Mouse (Mus musculus): ENCODE data around the gene Abhd13. TPM values are rescaled to one million over a fixed set of nuclear protein-coding genes. Genes with fewer than 3 reads are reported as not detected.

Abhd13 gene
- 6.6 and 8.1 TPM in 2 replicates for polyA plus RNA-seq (2012; rRNA removed)

DNA sequence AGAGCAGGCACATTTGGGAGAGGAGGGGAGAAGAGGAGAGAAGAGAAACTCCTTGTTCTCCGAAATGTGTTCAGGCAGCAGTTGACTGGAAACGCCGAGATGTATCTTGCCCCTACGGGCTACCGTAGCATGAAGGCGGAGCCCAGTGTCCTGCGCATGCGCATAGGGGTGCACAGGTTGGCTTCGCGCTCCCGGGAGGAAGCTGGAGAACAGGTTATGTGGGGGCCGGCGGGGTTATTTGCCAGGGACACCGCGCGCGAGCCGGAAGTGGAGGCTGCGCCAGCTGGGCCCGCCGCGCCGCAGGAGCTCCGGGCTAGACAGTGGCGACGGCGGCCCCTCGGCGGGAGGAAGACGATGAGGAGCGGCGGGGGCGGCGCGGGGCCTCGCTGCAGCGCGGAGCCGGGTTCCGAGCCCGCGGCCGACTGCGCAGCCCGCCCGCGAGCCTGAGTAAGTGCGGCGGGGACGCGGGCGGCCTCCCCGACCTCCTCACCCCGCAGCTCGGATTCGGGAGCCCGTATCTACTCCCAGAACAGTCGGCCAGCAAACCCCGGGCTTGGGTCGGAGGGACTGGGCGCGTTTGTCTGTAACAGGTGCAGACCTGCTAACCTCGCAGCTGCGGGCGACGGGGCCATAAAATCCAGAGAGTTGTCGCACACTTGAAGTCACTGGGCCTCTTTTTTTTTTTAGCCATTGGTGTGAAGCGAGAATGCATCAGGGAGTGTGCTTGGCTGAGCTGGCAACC lies at the start of gene Abhd13, which contains the start of gene Lig4:
Gene Abhd13, plus strand, starts transcription at position 135 of the 742 bp plus-strand sequence.
Gene Lig4, minus strand, starts transcription at position 114 of the 742 bp plus-strand sequence.
- under 1% methylated on average over 68 of the region's 68 CpGs for WGBS

DNA sequence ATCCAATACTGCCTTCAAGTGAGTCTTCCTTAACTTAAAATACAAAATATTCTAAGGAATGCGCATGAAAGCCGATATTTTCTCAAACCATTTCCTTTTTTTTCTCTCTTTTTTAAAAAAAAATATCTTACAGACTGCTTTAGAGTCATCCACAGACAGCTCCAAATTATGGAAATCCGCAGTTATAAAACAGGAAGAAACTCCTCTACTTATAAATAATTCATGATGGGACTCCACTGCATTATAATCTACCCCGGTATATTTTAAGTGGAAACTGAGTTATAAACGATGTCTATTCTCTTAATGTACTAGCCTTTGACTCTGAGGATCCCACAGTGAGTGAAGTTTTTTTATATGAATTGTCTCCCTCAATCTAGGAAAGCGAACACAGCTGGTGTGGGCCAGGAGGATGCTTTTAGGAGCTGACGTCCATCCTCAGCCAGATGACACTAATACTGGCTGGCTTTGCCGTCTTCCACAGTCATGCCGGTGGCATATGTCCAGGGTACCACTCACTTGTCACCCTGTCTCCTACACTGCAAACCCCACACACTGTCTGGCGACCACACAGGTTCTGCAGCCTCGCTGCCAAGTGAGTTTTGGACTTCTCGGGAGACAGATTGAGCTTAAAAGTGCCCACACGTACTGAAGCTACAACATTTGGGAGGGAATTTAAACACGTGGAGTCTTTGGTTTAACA lies 47.6 kb upstream of the Abhd13 start:
- WGBS, result 68% methylated on average over 14 of the region's 14 CpGs
- no peak for DNase-seq (ENCODE audit: low read depth, low spot score)

More for the DNA sequence above, at the start of gene Abhd13, which contains the start of gene Lig4:
- peak; percentile 94 for DNase-seq (ENCODE audit: low read depth, low spot score)

DNA sequence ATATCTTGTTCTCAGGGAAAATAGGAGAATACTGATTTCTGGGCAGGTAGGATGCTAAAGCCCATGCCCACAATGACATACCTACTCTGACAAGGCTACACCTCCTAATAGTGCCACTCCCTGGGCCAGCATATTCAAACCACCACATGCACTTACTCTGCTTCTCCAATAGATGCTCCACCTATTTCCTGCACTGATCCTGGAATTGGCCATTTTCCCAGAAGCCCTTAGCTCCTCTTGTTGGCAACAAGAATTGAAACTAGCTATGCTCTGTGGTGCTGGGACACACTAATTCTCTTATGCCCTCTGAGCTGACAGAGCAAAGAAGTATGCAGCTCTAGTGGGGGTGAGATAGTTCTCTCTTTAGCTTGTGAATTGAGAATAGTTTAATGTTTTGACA lies 44.8 kb upstream of the Abhd13 start:
- DNase-seq (ENCODE audit: low read depth, low spot score), result no peak

DNA sequence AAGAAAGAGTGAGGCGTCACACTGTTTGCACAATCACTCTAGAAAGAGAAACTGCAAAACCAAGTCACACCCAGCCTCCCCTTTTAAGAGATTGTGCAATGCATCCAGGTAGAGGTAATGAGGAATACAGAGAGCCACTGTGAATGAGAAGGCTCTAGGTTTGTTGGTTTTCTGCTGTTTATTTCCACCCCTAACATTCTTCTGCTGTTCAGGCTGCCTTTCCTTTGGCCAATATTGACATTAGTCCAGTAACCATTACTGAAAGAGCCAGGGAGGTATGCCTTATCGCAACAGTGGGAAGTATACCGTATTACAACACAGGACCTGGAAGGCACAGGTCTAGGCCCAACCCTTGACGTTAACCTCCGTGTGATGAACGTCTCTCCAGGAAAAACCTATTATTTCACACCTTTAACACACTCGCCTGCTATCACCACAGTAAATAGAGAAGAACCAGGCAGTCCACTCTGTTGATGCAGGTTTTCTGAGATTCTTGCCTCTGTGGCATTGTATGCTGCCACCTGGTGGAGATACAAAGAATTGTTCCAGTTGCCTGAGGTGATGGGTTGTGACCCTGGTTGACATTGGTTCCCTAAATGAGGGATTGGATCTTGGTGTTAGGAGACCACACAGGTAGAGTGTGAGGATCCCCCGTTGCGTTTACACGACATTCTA lies 42.5 kb upstream of the Abhd13 start:
- peak; percentile 18 for DNase-seq (ENCODE audit: low read depth, low spot score)
- WGBS, result 13% methylated on average over 10 of the region's 10 CpGs

DNA sequence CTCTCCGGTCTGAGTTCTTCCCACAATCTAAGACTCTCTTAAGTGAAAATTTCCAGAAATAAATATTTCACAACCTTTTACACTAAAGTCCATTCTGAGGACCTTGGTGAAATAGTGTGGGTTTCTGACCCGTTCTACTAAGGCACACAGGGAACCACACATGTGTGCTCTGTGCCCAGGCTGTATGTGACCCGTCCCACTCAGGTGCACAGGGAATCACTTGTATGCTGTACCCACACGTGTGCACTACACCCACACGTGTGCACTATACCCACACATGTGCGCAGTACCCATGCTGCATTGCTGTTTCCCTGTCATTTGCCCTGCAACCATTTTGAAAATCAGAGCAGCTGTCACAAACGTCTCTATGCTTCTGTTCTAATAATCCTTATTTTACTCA lies 41.9 kb upstream of the Abhd13 start:
- DNase-seq (ENCODE audit: low read depth, low spot score), result no peak
- whole genome bisulfite sequencing, result 68% methylated on average over 7 of the region's 7 CpGs

DNA sequence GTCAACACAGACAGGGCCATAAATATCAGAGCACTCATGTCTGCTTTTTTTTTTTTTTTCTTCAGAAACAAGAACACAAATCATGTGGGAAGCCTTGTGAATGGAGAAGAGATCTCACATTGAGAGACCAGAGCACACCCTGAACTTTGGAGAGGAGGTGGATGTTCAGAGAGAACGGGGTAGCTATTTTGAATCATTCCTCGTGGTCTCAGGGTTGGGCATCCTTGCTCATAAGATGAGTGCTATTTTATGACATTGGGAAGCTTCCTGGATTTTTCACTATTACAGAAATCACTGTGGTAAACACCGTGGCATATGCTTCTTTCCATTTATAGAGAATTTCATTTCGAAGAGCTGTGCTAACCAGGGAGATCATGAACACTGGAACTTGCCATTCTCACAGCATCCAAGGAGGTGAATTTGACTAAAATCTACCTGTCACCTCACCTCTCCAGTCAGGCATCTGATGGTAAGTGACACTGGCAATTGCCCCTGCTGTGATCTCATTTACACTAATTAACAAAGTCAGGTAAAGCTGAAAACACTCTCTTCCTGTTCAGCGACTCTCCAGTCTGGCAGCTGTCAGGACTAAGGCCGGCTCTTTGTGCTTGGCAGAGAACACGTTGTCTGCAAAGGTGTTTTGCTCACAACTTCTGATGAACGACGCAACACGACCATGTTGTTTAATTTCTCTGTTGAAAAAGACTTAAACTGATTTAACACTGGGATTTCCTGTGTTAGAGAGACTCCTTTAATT lies 28.2 kb upstream of the Abhd13 start:
- WGBS, result 53% methylated on average over 10 of the region's 10 CpGs
- DNase-seq (ENCODE audit: low read depth, low spot score), result no peak

DNA sequence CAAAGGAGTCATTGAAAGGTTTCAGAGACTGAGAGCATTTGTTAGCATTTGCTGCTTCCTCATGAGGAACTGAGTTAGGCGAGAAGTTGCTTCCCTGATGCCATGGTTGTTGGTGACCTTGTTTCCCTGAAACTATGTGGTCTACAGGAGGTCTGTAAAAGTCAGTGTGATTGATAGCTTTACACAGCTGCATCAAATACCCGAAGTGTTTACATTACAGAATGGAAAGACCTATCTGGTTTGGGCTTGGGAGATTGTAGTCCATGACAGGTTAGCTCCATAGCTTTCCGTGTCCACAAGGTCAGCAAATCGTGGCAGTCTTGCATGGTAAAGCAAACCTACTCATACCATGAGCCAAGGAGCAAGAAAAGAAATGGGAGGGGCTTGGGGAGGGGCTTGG lies 19.2 kb upstream of the Abhd13 start:
- 24% methylated on average over 4 of the region's 4 CpGs for WGBS
- no peak for DNase-seq (ENCODE audit: low read depth, low spot score)

DNA sequence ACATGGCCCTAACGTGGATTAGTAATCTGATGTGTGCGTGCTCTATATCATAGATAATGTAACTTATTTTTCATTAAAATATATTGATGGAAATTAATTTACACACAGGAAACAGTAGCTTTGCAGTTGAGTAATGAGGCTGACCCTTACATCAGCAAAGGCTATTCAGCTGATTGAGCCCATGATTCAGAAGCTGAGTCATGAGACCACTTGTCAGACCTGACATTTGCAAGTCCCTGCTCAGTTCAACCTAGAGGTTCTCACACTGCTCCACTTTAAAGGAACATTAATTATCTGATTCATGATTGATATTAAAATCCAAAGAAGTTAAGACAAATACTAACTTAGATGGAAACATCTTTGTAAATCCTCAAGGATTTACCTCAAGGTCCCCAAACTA lies 17.6 kb upstream of the Abhd13 start:
- no peak for DNase-seq (ENCODE audit: low read depth, low spot score)
- WGBS, result 92% methylated on average over 2 of the region's 2 CpGs

DNA sequence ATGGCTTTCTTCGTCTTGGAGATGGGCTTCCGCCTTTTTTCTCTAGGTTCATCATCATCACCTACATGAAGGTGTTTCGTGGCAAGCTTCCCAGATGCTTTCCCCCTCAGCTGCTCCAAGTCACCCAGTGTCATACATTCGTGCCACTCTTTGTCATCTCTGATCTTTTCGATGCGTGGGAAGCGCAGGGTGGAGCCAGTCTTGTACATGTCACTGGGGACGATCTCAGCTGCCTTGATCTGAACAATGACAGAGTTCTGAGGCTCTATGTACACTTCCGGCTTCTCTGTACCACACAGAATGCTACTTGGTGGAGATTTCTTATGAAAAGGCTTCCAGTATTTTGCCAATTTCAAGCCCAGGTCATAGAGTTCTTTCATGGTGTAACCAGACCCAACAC lies 5.6 kb upstream of the Abhd13 start:
- DNase-seq (ENCODE audit: low read depth, low spot score), result no peak

DNA sequence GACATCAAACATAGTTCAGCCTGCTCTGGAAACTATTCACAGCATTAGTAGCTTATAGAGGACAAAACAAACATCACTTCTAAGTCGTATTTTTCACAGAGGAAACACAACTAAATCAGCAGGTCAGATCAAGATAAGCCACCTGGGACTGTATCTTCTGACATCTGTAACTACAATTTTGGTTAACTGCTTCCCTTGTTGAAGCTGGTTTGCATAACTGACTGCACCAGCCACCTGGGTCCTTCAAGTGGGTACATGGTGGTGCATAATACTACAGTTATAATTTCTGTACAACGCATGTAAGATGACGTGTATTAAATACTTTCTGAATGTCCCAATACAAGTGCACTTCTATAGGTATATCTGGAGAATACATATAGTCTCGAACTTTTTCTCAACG lies 2.2 kb upstream of the Abhd13 start:
- WGBS, result 13% methylated on average over 5 of the region's 5 CpGs
- DNase-seq (ENCODE audit: low read depth, low spot score), result no peak

More for the DNA sequence above, 5.6 kb upstream of the Abhd13 start:
- WGBS, result 94% methylated on average over 9 of the region's 9 CpGs

DNA sequence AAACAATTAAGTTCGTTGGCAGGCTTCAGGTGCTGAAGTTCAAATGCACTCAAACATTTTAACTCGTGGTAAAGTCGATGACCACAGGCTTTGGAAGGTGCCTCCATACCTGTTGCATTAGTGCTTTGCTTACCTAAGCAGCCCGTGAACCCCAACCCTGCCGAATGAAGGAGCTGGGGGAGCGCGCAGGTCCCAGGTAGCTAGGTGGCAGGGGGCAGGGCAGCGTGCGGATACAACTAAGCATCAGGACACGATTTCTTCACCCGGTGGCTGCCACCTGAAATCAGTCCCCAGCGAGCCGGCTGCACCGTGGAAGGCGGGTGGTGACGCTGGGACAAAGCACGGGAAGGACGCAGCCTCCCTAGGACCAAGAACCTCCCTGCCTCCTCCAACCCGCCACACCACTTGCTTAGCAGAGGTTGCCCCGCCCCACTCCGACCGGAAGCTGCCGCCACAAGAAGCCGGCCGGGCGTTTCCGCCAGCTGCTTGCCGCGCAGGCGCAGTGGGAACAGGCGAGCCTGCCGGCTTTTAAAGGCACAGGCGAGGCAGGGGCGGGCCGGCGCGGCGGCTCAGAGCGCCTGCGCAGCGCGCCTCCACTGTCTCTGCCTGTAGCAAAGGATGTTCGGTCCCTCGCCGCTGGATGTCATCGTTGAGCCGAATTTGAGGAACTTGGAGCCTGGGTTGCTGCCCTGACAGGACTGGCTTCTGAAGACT lies 1.5 kb upstream of the Abhd13 start:
- DNase-seq (ENCODE audit: low read depth, low spot score), result peak; percentile 95
- under 1% methylated on average over 47 of the region's 47 CpGs for WGBS

DNA sequence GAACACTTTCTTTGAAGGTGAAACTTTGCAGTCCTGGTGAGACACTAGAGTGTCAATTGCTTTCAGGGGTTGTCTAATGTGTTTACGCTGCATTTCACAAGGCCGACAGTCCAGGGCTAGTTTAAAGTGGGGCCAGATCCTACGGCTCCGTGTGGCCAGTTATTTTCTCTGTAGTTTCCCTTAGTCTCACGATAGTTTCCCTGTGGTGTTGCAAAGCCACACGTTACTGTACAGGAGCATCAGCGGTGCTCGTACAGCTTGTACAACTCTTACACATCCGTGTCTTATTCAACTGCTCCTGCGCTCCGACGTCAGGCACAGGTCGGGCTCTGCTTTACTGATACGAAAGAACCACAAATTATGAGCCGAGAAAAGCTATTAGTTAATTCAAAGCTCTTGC lies 491 bp upstream of the Abhd13 start:
- WGBS, result 23% methylated on average over 15 of the region's 15 CpGs
- DNase-seq (ENCODE audit: low read depth, low spot score), result no peak

DNA sequence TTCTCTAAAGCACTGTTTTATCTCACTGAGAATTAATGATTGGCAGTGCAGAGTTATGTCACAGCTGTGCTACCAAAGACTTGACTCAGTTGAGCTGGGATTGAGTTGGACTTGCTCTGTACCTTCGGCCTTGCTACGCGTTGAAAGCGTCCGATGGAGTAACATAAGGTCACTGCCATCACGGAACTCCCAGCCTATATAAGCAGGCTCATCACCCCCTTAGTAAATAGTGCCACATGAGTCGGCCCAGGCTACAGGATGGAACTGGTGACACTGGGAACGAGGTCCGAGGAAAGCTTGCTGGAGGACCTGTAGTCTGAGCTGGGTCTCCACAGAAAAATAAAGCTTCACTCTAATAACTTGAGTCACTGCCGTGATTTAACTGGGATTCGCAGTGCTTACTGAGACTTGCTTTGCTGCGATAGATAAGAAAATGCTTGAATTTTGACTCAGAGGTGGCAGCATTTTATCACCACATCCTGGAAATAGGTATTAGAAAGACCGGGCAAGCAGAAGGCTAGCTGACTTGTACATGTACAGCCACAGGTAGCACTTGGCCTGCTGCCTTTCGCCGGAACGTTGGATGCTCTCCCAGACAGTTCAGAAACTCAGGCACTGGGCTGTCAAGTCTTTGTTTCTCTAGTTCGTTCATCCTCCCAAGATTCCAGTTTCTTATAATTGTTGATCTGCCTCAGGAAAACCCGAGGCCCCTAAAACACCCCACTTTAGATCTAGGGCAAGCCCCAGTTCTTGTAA lies 1.1 kb downstream of the Abhd13 start:
- DNase-seq (ENCODE audit: low read depth, low spot score), result no peak

DNA sequence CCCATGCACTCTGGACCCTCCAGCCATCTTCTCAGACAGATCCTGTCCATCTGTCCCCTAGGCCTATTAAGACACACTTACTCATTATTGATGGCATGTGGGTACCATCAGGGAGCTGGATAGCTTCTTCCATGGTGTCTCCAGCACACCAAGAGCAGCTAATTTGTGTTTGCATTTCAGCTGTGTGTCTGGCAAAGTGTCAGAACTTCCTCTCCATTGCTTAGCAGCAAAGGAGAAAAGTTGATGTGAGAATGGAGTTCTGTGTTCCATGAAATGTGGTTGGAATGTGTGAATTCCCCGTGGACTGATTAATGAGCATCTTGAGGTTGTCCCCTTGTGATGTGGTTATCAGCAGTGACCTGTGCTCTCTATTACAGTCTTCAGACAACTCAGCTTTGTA lies 2.2 kb downstream of the Abhd13 start:
- DNase-seq (ENCODE audit: low read depth, low spot score), result no peak

More for the DNA sequence above, 1.1 kb downstream of the Abhd13 start:
- WGBS, result 25% methylated on average over 18 of the region's 18 CpGs

DNA sequence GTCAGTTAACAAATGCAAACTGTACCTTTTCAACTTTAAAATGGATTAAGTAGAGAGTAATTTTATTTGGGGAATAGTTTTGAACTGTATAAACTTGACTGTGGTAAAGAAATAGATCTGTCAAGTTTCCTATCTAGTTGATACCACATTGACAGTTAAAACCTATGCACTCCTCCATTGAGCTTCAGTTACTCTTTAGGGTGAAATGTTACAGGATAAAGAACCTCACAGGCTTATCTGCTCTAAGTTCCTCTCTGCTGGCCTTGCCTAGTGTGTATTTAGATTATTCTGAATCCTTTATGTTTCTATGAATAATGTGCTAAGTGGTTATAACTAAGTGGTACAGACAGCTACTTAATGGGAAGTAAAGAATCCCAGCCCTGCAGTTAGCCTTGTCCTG lies 2.7 kb downstream of the Abhd13 start:
- no peak for DNase-seq (ENCODE audit: low read depth, low spot score)

More for the DNA sequence above, 2.2 kb downstream of the Abhd13 start:
- WGBS, result 60% methylated on average over 1 of the region's 1 CpGs

DNA sequence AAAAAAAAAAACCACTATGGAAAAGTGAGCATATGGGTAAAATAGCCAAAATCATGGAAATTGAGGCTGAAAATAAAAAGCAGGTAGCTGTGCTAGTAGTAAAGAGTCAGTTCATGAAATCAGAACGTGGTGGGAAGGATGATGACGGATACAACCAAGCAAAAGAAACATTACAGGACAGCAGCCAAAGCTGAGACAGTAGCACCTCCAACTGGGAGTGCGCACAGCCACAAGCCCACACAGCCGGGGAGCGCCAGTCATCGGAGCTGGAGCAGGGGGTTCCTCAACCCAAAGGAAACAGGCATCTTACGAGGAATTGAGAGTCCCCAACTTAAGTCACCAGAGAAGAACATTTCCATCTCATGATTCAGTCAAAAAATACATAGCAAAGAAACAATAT lies 26.6 kb downstream of the Abhd13 start:
- 91% methylated on average over 7 of the region's 7 CpGs for WGBS
- no peak for DNase-seq (ENCODE audit: low read depth, low spot score)

DNA sequence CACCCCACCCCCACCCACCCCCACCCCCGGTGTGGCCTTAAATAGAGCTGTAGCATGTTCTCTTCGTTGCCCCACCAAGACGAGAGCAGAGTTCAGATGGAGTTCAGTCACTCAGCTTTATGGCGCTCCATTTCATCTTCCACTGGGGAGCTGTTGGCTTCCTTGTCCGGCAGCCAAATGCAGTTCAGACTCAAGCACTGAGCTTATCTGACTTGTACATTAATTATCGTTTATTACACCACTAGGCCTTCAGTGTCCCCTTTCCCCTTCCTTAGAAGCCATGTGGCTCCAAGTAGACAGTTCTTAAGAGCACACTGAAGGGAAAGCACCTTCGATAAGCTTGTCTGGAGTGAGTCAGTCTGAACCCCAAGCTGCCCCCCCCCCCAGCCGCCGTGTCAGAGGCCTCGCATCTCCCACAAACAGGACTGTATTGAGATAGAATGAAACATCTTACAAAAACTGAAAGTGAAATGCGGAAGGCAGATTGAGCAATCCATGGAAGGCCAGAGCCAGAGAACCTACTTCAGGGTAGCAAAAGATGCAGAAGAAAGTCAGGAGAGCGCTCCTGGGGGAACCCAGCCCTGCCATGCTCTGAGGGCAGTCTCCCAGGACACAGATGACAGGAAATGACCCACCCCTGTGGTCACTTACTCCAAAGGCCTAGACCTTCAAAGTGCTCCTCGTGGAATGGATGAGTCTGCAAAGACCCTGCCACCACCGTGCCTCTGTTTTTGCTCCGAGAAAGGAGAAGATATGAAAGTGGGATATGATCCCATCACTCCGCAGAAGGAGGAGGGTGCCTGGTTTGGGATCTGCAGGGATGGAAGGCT lies 28.9 kb downstream of the Abhd13 start, which contains the start of gene Tnfsf13b:
Gene Tnfsf13b, plus strand, starts transcription at position 312 of the 830 bp plus-strand sequence.
- 19% methylated on average over 16 of the region's 16 CpGs for WGBS
- no peak for DNase-seq (ENCODE audit: low read depth, low spot score)

Measured in large intestine, adult 2 months (tissue).